Mouse (Mus musculus) liver, embryonic 16.5 days (tissue): ENCODE data around the gene Adam12. TPM values are rescaled to one million over a fixed set of nuclear protein-coding genes. Genes with fewer than 3 reads are reported as not detected.

ENCODE experiments used
- ATAC-seq: fragments of 200-750 bp; cut with Nextera tagmentation; 2 replicates; pipeline ENCODE4 v1.8.0; 2017; ENCODE audit warnings: low read depth, mild to moderate bottlenecking, moderate number of reproducible peaks, moderate library complexity
- H3K27ac ChIP-seq: fragments of 300-500 bp; sonication (generic); 2 replicates; pipeline ENCODE4 v1.5.1; 2014; ENCODE audit warnings: mild to moderate bottlenecking, low read length
- H3K27me3 ChIP-seq: fragments of 300-500 bp; sonication (generic); 2 replicates; pipeline ENCODE4 v1.6.1; 2014; ENCODE audit warnings: low read depth, low read length, mixed read lengths; ENCODE audit not compliant: control insufficient read depth, insufficient read depth
- H3K36me3 ChIP-seq: fragments of 300-500 bp; sonication (generic); 2 replicates; pipeline ENCODE4 v1.6.1; 2014; ENCODE audit warnings: mild to moderate bottlenecking; ENCODE audit not compliant: control insufficient read depth, insufficient read depth
- H3K4me1 ChIP-seq: fragments of 300-500 bp; sonication (generic); 2 replicates; pipeline ENCODE4 v1.6.1; 2014; ENCODE audit warnings: low read depth, low read length, mixed read lengths; ENCODE audit not compliant: control insufficient read depth
- H3K4me2 ChIP-seq: fragments of 300-500 bp; sonication (generic); 2 replicates; pipeline ENCODE4 v1.6.1; 2014; ENCODE audit warnings: low read depth, low read length, mixed read lengths
- H3K4me3 ChIP-seq: fragments of 300-500 bp; sonication (generic); 2 replicates; pipeline ENCODE4 v1.5.1; 2014; ENCODE audit warnings: low read depth, mild to moderate bottlenecking, low read length
- H3K9ac ChIP-seq: fragments of 300-500 bp; sonication (generic); 2 replicates; pipeline ENCODE4 v1.6.1; 2014; ENCODE audit warnings: low read depth, low read length
- H3K9me3 ChIP-seq: fragments of 300-500 bp; sonication (generic); replicated peaks from 2 replicates; pipeline ENCODE4 v1.6.1; 2016; ENCODE audit warnings: low read length; ENCODE audit not compliant: control insufficient read depth
- WGBS: fragments of 180-500 bp; shearing (Covaris S2); extraction: QIAGEN DNeasy Blood & Tissue Kit; methylation state at CpG from one replicate; pipeline ENCODE4 v1.1.7; 2014; ENCODE audit not compliant: insufficient replicate concordance; 5-methylcytosine and 5-hydroxymethylcytosine counted together
- polyA plus RNA-seq: library from polyadenylated mRNA; unstranded; fragments of >200 nt; fragmentation: Nextera tagmentation; extraction: Ambion mirVana; gene quantifications from 2 replicates; pipeline ENCODE4 v1.2.1, GENCODE M21; 2015

The Adam12 gene
- polyA plus RNA-seq, 1 experiment from 2014 or later: 1.4 TPM

GRCm38 (mm10) chr7:134001581-134001980, 230.4 kb downstream of the Adam12 start:
- Histone ChIP-seq H3K27me3 (no peaks in the 10 kb centered on the region), H3K9ac (no peak overlapping the region), H3K4me2 (no peak overlapping the region), H3K27ac (no peak overlapping the region), H3K36me3 (no peaks in the 10 kb centered on the region), H3K4me1 (no peaks in the 10 kb centered on the region), H3K4me3 (no peak overlapping the region), H3K9me3 (0 out of 2 replicates have a peak, but pooled peaks cover 2% of the 10 kb centered on the region)
- WGBS: 60% methylated on average over 4 of the region's 4 CpGs
- ATAC-seq: no peak

- H3K4me3 ChIP-seq: no peak overlapping the region
- no peaks in the 10 kb centered on the region for H3K4me1 ChIP-seq
- no peaks in the 10 kb centered on the region for H3K27me3 ChIP-seq
- H3K27ac ChIP-seq: no peak overlapping the region
- H3K9me3 ChIP-seq: no peaks in the 10 kb centered on the region
- H3K36me3 ChIP-seq: no peaks in the 10 kb centered on the region
- no peak for ATAC-seq
- H3K4me2 ChIP-seq: no peak overlapping the region
- H3K9ac ChIP-seq: no peak overlapping the region
Measured at GRCm38 (mm10) chr7:133990930-133991329, 241.0 kb downstream of the Adam12 start.

- Histone ChIP-seq H3K36me3 (no peaks in the 10 kb centered on the region), H3K27ac (no peak overlapping the region), H3K27me3 (no peaks in the 10 kb centered on the region), H3K4me3 (no peak overlapping the region), H3K4me2 (no peak overlapping the region), H3K9ac (no peak overlapping the region), H3K9me3 (no peaks in the 10 kb centered on the region), H3K4me1 (no peaks in the 10 kb centered on the region)
- WGBS: 55% methylated on average over 5 of the region's 5 CpGs
- ATAC-seq: no peak
Measured at GRCm38 (mm10) chr7:133988356-133988755, 243.6 kb downstream of the Adam12 start.

GRCm38 (mm10) chr7:133986201-133986600, 245.7 kb downstream of the Adam12 start:
- no peaks in the 10 kb centered on the region for H3K9me3 ChIP-seq
- no peaks in the 10 kb centered on the region for H3K4me1 ChIP-seq
- no peak for ATAC-seq
- H3K4me2 ChIP-seq: no peak overlapping the region
- H3K36me3 ChIP-seq: no peaks in the 10 kb centered on the region
- H3K27ac ChIP-seq: no peak overlapping the region
- no peak overlapping the region for H3K4me3 ChIP-seq
- WGBS: 58% methylated on average over 4 of the region's 4 CpGs
- H3K9ac ChIP-seq: no peak overlapping the region
- no peaks in the 10 kb centered on the region for H3K27me3 ChIP-seq

GRCm38 (mm10) chr7:133985648-133986047, 246.3 kb downstream of the Adam12 start:
- Histone ChIP-seq H3K36me3 (no peaks in the 10 kb centered on the region), H3K4me1 (no peaks in the 10 kb centered on the region), H3K4me2 (no peak overlapping the region), H3K27ac (no peak overlapping the region), H3K9ac (no peak overlapping the region), H3K9me3 (no peaks in the 10 kb centered on the region), H3K27me3 (no peaks in the 10 kb centered on the region), H3K4me3 (no peak overlapping the region)
- WGBS: 50% methylated on average over 1 of the region's 1 CpGs
- no peak for ATAC-seq

GRCm38 (mm10) chr7:133976388-133977122, 255.4 kb downstream of the Adam12 start:
- H3K9ac ChIP-seq: no peak overlapping the region
- no peaks in the 10 kb centered on the region for H3K36me3 ChIP-seq
- no peaks in the 10 kb centered on the region for H3K4me1 ChIP-seq
- WGBS: 28% methylated on average over 8 of the region's 8 CpGs
- H3K27me3 ChIP-seq: no peaks in the 10 kb centered on the region
- H3K4me2 ChIP-seq: no peak overlapping the region
- H3K9me3 ChIP-seq: no peaks in the 10 kb centered on the region
- no peak overlapping the region for H3K4me3 ChIP-seq
- ATAC-seq: no peak
- no peak overlapping the region for H3K27ac ChIP-seq

- 35% methylated on average over 1 of the region's 1 CpGs for WGBS
- H3K9me3 ChIP-seq: no peaks in the 10 kb centered on the region
- ATAC-seq: no peak
- H3K4me2 ChIP-seq: no peak overlapping the region
- no peak overlapping the region for H3K9ac ChIP-seq
- no peaks in the 10 kb centered on the region for H3K27me3 ChIP-seq
- H3K4me3 ChIP-seq: no peak overlapping the region
- no peaks in the 10 kb centered on the region; the same call in 1 of the 2 replicates for H3K4me1 ChIP-seq
- H3K36me3 ChIP-seq: no peaks in the 10 kb centered on the region
- H3K27ac ChIP-seq: no peak overlapping the region
Measured at GRCm38 (mm10) chr7:133971086-133971485, 260.9 kb downstream of the Adam12 start.

GRCm38 (mm10) chr7:133970407-133970806, 261.5 kb downstream of the Adam12 start:
- 56% methylated on average over 5 of the region's 5 CpGs for WGBS
- ATAC-seq: peak; percentile 66
- H3K4me3 ChIP-seq: no peak overlapping the region

GRCm38 (mm10) chr7:133967906-133968305, 264.0 kb downstream of the Adam12 start:
- WGBS: 75% methylated on average over 5 of the region's 5 CpGs

More at GRCm38 (mm10) chr7:133970407-133970806, 261.5 kb downstream of the Adam12 start:
- no peaks in the 10 kb centered on the region for H3K27me3 ChIP-seq
- H3K4me2 ChIP-seq: no peak overlapping the region
- no peaks in the 10 kb centered on the region for H3K36me3 ChIP-seq
- no peaks in the 10 kb centered on the region; the same call in 1 of the 2 replicates for H3K4me1 ChIP-seq
- no peaks in the 10 kb centered on the region for H3K9me3 ChIP-seq
- H3K9ac ChIP-seq: no peak overlapping the region
- no peak overlapping the region for H3K27ac ChIP-seq

More at GRCm38 (mm10) chr7:133967906-133968305, 264.0 kb downstream of the Adam12 start:
- Histone ChIP-seq H3K4me3 (no peak overlapping the region), H3K36me3 (no peaks in the 10 kb centered on the region), H3K4me2 (no peak overlapping the region), H3K27ac (no peak overlapping the region), H3K9ac (no peak overlapping the region), H3K27me3 (no peaks in the 10 kb centered on the region), H3K9me3 (no peaks in the 10 kb centered on the region), H3K4me1 (no peaks in the 10 kb centered on the region; the same call in 1 of the 2 replicates)
- no peak for ATAC-seq
